Mouse (Mus musculus) G1E (cell line): ENCODE measurements around the gene Pptc7.

Source experiments
- CTCF ChIP-seq: IDR thresholded peaks from 2 replicates; pipeline ENCODE4 v1.5.1; 2012; ENCODE audit warnings: low read depth, low read length, inconsistent platforms, mixed read lengths
- GATA1 ChIP-seq: IDR thresholded peaks from 2 replicates; pipeline ENCODE4 v1.6.1; 2012; ENCODE audit warnings: borderline replicate concordance, low read length, inconsistent platforms, mixed read lengths
- POLR2AphosphoS5 ChIP-seq: IDR thresholded peaks from 2 replicates; pipeline ENCODE4 v1.6.1; 2012; ENCODE audit warnings: low read depth, low read length, inconsistent platforms; ENCODE audit not compliant: insufficient replicate concordance
- TAL1 ChIP-seq: conservative IDR thresholded peaks from 2 replicates; pipeline ENCODE4 v1.6.1; 2012; ENCODE audit warnings: low read depth, low read length, inconsistent platforms, mixed read lengths

- no peak for TF ChIP-seq CTCF
- TF ChIP-seq GATA1: no peak
- no peak for TF ChIP-seq TAL1
- no peak for TF ChIP-seq POLR2AphosphoS5
These were observed 22.4 kb downstream of the Pptc7 start for GRCm38 (mm10) chr5:122306536-122306935.
